Mouse (Mus musculus) cerebellum, adult 9-11 months (tissue): ENCODE data around the gene Ldha.
A peak's percentile ranks its signal among the peaks of the same experiment; 100 is the strongest.
"Not testable (repeated sequence)": the region's sequence is repeated elsewhere in the genome, so short reads cannot be mapped to it uniquely, and the experiment has no call there.

Experiments
- DNase-seq: peaks from one replicate; pipeline ENCODE4 v3.0.0; 2022

Ldha gene

GRCm38 (mm10) chr7:46838891-46839302 lies 2.4 kb upstream of the Ldha start:
- DNase-seq: peak; percentile 90

GRCm38 (mm10) chr7:46839446-46839845 lies 1.8 kb upstream of the Ldha start:
- peak; percentile 33 for DNase-seq

- DNase-seq: no peak
Observed at GRCm38 (mm10) chr7:46839861-46840260, 1.4 kb upstream of the Ldha start.

- DNase-seq: no peak
Observed at GRCm38 (mm10) chr7:46840326-46840725, 949 bp upstream of the Ldha start.

GRCm38 (mm10) chr7:46842278-46842677 lies 1.0 kb downstream of the Ldha start:
- no peak for DNase-seq

GRCm38 (mm10) chr7:46843576-46843975 lies 2.3 kb downstream of the Ldha start:
- peak; percentile 56 for DNase-seq

GRCm38 (mm10) chr7:46845211-46845977 lies 4.1 kb downstream of the Ldha start:
- peak; percentile 88 for DNase-seq

- DNase-seq: no peak
Observed at GRCm38 (mm10) chr7:46845978-46846485, 4.8 kb downstream of the Ldha start.

GRCm38 (mm10) chr7:46846486-46847244 lies 5.4 kb downstream of the Ldha start:
- DNase-seq: peak; percentile 70

- DNase-seq: no peak
Observed at GRCm38 (mm10) chr7:46849287-46849686, 8.0 kb downstream of the Ldha start.

GRCm38 (mm10) chr7:46851026-46851425 lies 9.8 kb downstream of the Ldha start:
- no peak for DNase-seq

- no peak for DNase-seq
Observed at GRCm38 (mm10) chr7:46852666-46853065, 11.4 kb downstream of the Ldha start.

- DNase-seq: no peak
Observed at GRCm38 (mm10) chr7:46853365-46853764, 12.1 kb downstream of the Ldha start.

GRCm38 (mm10) chr7:46855866-46856560 lies 14.7 kb downstream of the Ldha start:
- no peak for DNase-seq

- DNase-seq: no peak
Observed at GRCm38 (mm10) chr7:46857436-46857835, 16.2 kb downstream of the Ldha start.

- no peak for DNase-seq
Observed at GRCm38 (mm10) chr7:46859031-46859430, 17.8 kb downstream of the Ldha start.

GRCm38 (mm10) chr7:46860996-46861395 lies 19.7 kb downstream of the Ldha start, which contains the start of gene Ldhc:
Gene Ldhc, plus strand, starts transcription at chr7:46861203.
- no peak for DNase-seq

- DNase-seq: no peak
Observed at GRCm38 (mm10) chr7:46871988-46872387, 30.7 kb downstream of the Ldha start.

GRCm38 (mm10) chr7:46876841-46877240 lies 35.6 kb downstream of the Ldha start:
- DNase-seq: no peak

- no peak for DNase-seq
Observed at GRCm38 (mm10) chr7:46877255-46877654, 36.0 kb downstream of the Ldha start.

GRCm38 (mm10) chr7:46879851-46880250 lies 38.6 kb downstream of the Ldha start:
- no peak for DNase-seq

GRCm38 (mm10) chr7:46880992-46881391 lies 39.7 kb downstream of the Ldha start:
- no peak for DNase-seq

GRCm38 (mm10) chr7:46881941-46882340 lies 40.7 kb downstream of the Ldha start:
- DNase-seq: not testable (repeated sequence)
